Mouse (Mus musculus): Measurements from ENCODE around the gene Hist1h2ac.

The Hist1h2ac gene

GRCm38 (mm10) chr13:23659636-23660366, 23.9 kb downstream of the Hist1h2ac start:
- no peak for DNase-seq (ENCODE audit: low spot score in 2 of 2)
